Mouse (Mus musculus): ENCODE results near the gene Cacna1s.

Gene Cacna1s

DNA sequence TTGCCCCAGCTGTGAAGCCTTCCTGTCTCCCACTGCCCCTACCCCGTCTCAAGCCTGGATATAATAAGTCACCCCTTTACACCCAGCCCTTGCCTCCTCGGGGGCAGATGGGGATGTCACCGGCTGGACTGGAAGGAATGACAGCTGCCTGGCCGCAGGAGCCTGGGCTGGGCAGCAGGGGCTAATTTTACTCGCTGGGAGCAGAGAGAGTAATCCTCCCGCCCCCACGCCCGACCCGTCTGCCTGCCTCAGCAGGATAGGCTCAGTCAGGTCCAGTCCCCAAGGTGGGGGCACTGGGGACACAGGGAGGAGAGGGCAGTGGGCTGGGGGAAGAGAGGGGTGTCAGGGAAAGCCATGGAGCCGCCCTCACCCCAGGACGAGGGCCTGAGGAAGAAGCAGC, at the start of gene Cacna1s:
TSS of gene Cacna1s (plus strand) at position 204 of the 400 bp plus-strand sequence.
- DNase-seq (ENCODE audit: low spot score) = no peak

DNA sequence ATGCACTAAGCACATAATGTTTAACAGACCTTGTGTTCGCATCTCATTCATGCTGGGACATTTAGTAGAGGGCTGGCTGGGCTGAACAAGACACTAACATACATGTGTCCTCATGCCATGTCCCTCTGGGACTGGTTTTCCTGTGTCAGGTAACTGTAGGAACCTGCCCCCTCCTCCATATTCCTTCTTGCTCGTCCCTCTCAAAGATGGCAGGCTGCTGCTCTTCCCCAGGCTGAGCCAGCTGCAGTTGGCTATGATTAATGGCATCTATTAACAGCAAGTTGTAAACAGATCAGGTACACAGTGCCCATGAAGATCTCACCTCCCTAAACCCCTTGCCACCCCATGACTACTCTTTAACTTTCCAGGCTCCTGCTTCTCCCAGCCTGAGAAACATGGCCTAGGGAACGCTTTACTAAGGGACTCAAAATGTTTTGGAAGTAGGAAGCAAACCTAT, 46.2 kb upstream of the Cacna1s start, which contains the start of gene Igfn1:
TSS of gene Igfn1 (minus strand) at position 51 of the 457 bp plus-strand sequence.
- DNase-seq (ENCODE audit: low spot score) = no peak

DNA sequence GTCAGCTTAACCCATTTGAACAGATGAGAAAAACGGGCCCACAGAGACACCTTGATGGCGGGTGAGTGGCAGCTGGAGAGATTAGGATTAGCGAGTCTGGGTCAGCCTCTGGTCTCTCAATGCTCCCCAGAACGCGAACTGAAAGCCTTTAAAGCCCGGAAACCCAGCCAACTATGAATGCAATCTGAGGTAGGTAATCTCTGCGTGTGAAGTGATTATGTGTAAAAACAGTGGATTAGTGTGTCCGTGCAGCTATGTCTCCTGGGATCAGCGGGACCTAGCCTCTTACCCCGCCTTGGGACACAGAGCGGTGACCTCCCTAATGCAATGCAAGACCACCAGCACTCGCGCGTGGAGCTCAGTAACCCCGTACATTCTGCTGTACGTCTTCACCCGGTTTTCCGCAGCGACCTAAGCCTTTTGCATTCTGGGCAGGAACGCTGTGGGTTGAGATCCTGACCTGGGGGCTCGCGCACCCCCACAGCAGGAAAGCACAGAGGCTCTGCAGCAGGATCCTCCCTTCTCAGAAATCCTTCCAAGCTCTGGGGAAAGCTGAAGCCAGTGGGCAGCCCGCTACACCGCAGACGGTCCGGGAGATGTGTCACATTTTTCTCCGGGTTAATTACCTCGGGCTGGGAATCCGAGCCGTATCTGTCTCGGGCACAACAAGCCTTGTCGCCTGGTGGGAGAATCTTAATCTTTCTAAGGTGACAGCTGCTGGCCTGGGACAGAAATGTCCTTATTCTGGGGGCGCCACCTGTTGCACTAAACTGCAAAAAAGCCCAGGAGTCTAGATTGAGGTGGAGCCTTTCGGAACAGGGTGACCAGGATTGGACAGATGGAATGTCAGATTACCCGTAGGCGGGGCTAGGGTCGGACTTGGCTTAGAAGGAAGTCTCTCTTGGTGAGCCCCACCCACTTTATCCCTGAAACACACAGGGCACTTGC, 45.1 kb upstream of the Cacna1s start, which contains the start of gene Tmem9:
TSS of gene Tmem9 (plus strand) at position 940 of the 948 bp plus-strand sequence.
- peak; percentile 91 for DNase-seq (ENCODE audit: low spot score)

DNA sequence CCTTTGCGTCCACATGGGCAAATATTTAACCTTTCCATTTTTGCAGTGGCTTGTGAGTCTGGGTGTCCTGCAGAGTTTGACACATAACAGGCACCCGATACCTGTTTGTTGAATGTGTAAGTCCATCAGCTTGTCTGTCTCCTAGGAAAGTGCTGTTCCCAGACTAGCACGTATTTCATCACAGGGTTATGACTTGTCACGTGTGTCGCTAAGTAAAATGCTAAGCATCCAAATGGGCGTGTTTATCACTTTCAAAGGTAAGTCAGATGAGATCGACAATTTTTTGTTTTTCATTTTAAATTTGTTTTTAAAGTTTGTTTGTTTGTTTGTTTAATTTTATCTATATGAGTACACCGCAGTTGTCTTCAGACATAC, 44.4 kb upstream of the Cacna1s start:
- no peak for DNase-seq (ENCODE audit: low spot score)

DNA sequence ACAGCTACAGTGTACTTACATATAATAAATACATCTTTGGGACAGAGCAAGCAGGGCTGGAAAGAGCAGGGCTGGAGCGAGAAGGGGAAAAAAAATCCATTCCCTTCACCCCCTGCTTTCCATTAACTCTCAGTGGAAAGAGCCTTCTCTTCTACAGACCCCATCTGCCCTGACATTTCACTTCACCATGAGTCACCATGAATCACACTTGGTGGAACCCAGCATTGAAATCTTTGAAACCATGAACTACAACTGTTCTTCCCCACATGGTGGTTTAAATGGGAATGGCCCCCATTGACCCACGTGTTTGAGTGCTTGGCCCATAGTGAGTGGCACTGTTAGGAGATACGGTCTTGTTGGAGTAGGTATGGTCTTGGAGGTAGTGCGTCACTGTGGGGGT, 42.3 kb upstream of the Cacna1s start:
- no peak for DNase-seq (ENCODE audit: low spot score)

DNA sequence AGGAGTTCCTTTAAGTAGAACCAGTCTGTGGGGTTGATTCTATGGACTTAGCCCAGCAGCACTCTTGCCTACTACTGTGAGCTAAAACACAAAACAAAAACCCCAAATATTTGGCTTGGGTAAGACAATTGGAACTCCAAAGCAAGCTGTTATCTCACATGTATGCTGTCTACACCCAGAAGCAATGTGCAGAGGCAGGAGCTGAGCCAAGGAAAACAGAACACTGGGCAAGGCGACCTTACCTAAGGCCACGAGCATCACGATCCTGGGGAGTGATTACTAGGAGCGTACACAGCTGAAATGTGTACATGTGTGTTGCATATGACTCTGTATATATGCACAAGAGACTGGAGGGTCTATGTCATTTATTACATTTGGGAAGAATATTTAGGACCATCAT, 39.0 kb upstream of the Cacna1s start:
- no peak for DNase-seq (ENCODE audit: low spot score)

DNA sequence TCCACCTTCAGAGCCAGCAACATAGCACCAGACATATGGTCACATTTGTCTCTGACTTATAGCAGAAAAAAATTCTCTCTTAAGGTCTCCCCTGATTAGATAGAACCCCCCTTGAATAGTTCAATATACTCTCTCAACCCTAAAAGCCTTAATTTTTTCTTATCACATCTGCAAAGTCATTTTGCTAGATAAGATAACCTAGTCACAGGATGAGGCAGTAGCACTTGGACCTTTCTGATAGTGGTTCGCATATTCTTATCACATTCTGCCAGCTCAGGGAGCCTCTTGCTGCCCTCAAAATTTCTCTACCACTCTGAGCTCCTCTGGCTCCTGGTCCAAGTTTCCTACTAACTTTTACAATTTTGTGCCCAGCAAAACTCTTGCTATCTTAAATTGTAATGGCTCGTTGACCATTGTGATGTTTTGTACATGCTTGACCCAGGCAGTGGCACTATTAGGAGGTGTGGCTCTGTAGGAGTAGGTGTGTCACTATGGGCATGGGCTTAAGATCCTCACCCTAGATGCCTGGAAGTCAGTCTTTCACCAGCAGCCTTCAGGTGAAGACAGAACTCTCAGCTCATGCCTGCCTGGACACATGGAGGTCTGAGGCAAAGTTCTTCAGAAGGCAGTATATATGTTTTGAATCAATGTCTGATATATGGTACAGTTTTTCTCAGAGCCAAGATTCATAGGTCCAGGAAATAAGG, 37.6 kb upstream of the Cacna1s start:
- no peak for DNase-seq (ENCODE audit: low spot score)

DNA sequence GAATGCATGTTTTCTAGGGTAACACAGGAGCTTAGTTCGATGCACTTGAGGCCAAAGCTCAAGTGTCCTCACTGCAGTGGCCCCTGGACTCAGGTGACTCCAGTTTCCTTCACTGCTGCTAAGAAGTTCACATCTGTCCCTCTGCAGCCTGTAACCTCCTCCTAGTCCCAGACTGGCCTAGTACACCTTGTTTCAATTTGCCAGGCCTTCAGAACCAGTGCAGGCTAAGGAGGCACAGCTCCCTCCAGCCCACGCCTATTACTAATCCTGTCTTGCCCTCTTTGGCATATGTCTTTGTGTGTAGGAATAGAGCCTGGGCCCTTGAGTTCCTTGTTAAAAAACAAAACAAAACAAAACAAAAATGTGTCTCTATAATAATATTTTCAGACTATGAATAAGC, 35.2 kb upstream of the Cacna1s start:
- DNase-seq (ENCODE audit: low spot score) = peak; percentile 37

DNA sequence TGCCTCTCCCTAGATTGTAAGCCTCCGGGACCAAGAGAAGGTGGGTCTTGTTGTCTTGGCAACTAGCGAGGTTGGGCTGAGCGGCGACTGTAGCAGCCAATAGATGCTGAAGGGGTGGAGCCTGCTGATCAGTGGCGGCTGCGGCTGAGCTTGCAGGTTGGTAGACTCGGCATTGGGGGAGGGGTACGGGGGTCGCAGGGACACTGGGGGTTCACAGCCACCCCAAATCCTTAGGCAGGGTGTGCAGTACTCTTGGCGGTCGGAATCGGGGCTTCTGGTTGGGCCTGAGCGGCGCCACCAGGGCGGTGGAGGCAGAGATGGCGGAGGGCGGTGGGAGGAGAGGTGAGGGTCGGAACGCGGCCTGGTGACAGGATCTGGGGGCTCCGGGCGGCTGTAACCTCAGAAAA, 34.6 kb upstream of the Cacna1s start:
- peak; percentile 98 for DNase-seq (ENCODE audit: low spot score)

DNA sequence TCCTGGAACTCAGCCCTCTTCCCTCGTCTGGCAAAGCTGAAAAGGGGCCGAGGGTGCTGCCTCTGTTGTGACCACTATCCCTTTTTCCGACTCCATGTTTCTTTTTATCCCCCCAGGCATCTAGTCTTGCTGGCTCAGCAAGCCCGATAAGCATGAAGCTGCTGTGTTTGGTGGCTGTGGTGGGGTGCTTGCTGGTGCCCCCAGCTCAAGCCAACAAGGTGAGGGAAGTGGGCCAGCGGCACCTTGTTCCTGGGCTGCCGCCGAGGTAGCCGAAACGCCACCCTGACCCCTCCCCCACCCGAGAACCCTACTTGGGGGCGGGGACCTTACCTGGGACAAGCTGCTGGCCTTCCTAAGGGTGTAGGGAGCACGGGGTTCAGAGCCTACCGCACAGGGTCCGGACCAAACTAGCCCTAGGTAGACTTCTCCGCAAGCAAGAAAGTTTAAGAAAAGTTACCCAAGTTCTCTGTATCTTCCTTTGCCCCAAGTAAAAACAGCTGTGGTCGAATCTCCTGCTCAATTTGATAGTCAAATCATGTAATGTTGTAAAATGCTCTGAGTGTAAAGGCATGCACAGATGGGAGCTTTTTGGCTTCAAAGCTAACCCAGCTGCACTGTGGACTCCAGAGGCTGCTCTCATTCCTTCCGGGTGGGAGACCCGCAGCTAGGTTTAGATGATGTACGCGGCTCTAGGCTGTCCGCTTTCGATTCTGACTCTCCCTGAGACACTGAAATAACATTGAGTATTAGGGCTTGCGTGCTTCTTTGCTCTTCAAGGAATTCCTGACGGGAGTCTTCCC, 34.0 kb upstream of the Cacna1s start:
- peak; percentile 46 for DNase-seq (ENCODE audit: low spot score)

DNA sequence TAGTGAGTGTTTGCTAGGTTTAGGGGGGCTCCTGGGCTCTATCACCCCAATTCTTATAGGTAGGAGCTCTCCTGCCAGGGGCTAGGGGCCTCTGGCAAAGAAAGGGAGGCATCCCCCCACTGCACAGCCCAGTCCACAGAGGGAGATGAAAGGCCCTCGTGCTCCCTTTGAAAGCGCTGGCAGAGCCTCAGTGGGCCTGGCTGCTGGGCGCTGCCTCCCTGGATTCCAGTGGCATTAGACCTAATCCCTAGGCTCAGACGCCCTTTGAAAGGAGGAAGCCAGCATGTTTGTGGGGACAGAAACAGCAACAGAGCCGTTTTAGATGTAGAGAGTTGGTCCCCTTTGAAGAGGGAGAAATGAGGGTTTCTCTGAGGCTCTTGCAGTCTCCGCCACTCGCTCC, 22.3 kb upstream of the Cacna1s start:
- no peak for DNase-seq (ENCODE audit: low spot score)

DNA sequence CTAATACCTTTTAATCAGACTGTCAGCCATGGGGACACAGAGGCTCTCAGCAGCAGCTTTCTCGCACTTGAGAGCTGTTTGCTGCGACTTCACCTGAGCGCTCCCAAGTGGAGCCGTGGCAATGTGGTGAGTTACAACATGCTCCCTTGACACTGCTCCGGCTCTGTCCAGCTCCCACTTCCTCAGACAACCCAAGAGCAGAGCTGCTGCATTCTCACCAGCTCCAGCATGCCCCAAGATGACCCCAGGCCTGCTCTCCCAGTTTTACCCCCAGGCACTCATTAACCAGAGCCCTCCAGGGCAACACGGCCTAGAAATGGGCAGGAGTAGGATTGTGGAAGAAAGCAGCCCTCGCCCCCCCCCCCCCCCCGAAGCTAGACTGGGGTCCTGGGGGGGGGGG, 20.9 kb upstream of the Cacna1s start:
- DNase-seq (ENCODE audit: low spot score) = no peak

DNA sequence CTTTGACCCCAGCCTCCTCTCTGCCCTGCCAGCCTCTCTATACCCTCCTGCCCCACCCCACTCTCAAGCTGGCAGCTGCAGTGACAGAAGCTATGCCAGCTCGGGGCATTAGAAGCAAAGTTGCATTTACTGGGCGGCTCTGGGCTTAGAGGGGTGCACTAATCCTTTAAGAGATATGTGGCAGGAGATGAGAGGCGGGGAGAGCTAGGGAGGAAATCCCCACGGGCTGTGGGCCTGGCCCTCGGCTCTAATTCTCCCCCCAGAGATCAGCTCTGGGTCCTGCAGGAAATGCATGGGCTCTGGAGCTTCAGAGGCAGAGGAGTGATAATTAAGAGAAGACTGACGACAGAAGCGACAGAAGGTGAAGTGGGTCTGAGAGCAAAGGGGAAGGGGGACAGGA, 19.6 kb upstream of the Cacna1s start:
- no peak for DNase-seq (ENCODE audit: low spot score)

DNA sequence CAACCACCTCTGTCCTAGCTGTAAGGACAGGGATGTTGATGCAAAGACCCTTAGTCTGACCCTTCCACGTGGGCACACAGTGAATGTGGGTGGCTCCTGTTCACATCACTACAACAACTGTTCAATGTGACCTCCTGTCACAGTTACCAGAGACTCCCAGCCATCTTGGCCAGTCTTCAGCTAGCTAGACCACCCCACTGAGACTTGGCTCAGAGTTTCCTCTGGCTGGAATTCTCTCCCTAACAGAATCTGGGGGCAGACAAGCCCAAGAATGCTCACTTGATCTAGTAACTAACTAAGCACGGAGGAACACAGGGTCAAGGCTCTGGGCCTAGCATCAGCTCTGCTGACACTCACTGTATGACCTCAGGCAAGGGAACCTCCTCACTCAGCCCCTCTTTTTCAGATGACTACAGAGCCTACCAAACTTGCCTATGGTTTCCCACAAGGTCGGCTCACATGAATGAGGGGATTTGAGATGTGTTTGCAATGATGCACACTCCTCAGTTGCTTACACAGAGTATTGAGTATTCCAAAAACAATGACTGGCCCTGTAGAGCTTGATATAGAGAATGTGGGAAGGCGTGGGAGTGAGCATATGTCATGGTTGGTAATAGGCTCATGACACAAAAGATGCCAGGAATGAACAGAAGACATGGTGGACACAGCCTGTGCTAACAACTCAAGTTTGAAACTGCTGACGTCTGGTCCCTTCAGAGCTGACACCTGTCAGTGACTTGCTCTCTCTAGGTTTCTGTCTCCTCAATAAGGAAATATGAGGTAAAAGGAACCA, 13.6 kb upstream of the Cacna1s start:
- DNase-seq (ENCODE audit: low spot score) = no peak

DNA sequence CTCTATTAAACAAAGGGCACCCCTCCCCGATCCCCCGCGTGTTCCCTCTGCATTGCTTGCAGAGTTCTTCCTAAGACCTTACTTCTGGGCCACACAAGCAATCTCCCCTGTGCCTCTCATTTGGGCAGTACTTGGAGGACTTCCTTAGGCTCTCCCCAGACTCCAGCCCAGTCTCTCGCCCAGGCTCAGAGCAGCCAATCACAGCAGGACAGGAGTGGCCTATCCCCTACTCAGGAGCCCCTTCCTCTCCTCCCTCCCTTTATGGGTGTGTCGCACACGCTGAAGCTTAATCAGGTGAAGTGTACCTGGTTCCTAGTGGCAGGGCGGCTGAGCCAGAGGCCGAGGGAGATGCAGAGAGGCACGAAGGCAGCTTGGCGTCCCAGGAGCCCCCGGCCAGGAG, 12.1 kb upstream of the Cacna1s start:
- no peak for DNase-seq (ENCODE audit: low spot score)

DNA sequence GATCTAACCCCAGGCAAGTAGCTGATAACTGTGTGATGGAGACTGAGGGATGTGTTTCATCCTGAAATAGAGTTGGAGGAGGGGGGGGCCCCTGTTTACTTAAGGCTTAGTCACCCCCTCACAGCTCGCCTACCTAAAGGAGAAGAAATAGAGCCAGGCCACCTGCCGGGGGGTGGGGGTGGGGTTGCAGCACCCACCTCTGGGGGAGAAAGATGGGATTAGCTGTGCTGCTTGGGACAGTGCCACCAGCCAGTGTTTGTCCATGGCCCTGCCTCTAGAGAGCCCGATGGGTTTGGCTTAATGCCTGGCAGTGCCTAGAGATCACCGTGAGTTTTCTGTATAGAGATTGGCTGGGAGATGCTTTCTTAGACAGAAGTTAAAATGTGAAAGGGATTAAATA, 11.7 kb upstream of the Cacna1s start:
- no peak for DNase-seq (ENCODE audit: low spot score)

DNA sequence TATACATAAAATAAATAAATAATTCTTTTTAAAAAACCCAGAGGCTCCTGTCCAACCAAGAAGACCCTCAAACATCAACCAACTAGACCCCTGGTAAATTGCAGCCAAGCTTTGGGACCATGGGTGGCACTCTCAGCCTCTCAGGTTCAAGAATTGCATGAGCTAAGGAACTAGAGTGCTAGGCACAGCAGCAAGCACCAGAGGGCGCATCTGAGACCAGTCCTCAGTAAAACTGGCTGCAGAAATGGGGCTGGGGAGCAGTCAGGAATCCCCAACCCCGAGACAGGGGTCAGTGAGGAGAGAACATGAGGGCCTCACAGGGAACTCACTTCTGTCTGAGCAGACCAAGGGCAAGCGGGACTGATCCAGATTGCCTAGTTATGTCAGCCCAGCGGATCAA, 6.8 kb upstream of the Cacna1s start:
- peak; percentile 80 for DNase-seq (ENCODE audit: low spot score)

DNA sequence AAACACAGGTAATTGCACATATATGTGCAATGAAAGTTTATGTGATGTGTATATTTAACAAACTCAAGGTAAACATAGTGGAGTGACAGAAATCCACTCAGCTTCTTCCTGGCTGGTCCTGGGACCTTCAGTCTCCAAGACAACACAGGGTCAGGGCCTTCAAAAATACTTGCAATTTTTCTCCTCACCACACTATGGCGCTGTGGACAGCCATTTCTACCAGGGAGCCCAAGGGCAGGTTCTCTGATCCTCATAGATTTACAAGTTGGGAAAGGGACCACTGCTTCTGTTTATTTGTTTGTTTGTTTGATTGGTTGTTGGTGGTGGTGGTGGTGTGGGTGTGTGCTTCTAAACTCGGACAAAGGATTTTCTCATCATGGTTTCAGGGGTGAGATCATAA, 5.1 kb upstream of the Cacna1s start:
- peak; percentile 63 for DNase-seq (ENCODE audit: low spot score)

DNA sequence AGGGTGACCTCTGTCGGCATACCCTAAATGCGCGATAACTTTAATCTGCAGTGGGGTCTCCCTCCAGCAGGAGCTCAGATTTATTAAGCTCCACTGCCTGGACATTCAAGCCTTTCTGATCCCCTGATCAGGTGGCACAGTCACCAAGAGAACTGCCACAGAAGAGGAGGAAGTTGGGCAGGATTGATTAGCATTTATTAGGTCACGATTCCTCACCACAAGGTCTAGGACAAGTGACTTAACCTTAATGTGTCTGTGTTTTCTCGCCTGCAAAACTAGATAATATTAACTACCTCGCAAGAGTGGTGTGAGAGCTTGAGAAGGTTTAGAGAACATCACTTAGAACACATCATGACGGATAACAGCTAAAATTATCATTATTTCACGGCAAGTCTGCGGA, 4.7 kb upstream of the Cacna1s start:
- DNase-seq (ENCODE audit: low spot score) = no peak

DNA sequence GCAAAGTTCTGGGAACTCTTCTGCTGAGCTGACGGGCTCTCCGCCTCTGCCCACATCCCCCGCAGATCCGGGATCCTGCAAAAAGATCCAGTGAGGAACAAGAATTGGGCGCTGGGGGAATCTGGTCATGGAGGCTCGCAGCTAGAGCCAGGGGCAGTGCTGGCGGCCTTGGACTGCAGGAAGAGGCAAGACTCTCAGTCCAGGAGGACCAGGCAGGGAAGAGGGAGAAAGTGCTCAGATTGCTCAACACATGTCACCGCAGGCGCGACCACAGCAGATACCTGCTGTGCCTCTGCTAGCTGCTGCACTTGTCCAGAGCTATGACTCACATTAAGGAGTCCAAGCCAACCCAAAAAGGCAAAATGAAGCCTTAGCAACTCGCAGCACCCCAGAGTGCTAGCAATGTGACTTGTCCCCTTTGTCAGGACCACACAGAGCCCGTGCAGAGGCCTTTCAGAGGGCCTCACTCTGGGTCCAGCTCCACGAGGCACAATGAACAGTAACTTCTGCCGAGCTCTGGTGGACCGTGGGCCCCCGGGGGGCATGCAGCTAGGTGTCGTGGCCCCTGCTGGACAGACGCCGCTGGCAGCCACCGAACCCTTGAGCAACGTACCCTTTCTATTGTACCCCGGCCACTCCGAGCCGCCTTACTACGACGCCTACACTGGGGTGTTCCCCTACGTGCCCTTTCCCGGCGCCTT, 2.1 kb upstream of the Cacna1s start, which contains the start of gene Ascl5:
TSS of gene Ascl5 (plus strand) at position 493 of the 701 bp plus-strand sequence.
- DNase-seq (ENCODE audit: low spot score) = no peak

DNA sequence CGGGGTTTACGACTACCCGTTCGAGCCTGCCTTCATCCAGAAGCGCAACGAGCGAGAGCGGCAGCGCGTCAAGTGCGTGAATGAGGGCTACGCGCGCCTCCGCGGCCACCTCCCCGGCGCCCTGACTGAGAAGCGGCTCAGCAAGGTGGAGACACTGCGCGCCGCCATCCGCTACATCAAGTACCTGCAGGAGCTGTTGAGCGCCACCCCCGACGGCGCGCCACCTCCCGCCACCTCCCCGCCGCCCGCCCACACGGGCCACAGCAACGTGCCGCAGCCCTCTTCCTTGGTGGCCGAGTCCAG, 1.6 kb upstream of the Cacna1s start:
- no peak for DNase-seq (ENCODE audit: low spot score)
